Mouse (Mus musculus): ENCODE measurements around the gene Trim54.
A peak's percentile ranks its signal among the peaks of the same experiment; 100 is the strongest.

Gene Trim54

GRCm38 (mm10) chr5:31179766-31180630 lies 63.5 kb downstream of the Trim54 start, which contains the start of the genes Gm29609 and Gtf3c2:
Gm29609 (minus strand) TSS chr5:31179911.
Gtf3c2 (minus strand) TSS chr5:31180144.
- peak; percentile 97 for DNase-seq (ENCODE audit: extremely low read depth, insufficient read length, low spot score)

- no peak for DNase-seq (ENCODE audit: extremely low read depth, insufficient read length, low spot score)
These were observed 64.8 kb downstream of the Trim54 start for GRCm38 (mm10) chr5:31181183-31181770.

GRCm38 (mm10) chr5:31183678-31184077 lies 67.2 kb downstream of the Trim54 start:
- no peak for DNase-seq (ENCODE audit: extremely low read depth, insufficient read length, low spot score)

Data from 3134 (cell line).